Mouse (Mus musculus) cerebellum, postnatal 4 days (tissue): Measurements from ENCODE around the gene Arap1.

Experiments
- DNase-seq, 2 experiments: peaks; one replicate each; pipeline ENCODE4 v3.0.0; 2022; ENCODE audit warnings: low spot score in 2 of 2, mixed read lengths in 1 of 2

The Arap1 gene

DNA sequence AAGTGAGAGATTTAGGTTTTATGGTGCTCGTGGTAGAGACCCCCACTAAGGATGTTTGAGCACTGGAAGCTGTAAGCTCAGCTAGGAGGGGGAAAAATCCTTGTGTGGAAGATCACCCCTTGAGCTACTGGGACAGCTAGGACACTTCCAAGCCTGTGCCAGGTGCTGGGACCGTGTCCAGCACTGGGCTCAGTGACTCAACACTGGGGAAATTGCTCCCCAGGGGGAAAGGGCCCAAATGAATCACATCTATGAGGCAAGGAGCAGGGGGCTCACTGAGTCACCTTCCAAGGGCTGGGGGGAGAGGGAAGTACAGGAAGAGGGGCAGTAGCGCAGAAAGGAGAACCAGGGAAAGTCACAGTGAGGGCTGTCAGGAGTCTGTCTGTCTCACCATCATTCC is 102.0 kb downstream of the Arap1 start:
- no peak for DNase-seq

DNA sequence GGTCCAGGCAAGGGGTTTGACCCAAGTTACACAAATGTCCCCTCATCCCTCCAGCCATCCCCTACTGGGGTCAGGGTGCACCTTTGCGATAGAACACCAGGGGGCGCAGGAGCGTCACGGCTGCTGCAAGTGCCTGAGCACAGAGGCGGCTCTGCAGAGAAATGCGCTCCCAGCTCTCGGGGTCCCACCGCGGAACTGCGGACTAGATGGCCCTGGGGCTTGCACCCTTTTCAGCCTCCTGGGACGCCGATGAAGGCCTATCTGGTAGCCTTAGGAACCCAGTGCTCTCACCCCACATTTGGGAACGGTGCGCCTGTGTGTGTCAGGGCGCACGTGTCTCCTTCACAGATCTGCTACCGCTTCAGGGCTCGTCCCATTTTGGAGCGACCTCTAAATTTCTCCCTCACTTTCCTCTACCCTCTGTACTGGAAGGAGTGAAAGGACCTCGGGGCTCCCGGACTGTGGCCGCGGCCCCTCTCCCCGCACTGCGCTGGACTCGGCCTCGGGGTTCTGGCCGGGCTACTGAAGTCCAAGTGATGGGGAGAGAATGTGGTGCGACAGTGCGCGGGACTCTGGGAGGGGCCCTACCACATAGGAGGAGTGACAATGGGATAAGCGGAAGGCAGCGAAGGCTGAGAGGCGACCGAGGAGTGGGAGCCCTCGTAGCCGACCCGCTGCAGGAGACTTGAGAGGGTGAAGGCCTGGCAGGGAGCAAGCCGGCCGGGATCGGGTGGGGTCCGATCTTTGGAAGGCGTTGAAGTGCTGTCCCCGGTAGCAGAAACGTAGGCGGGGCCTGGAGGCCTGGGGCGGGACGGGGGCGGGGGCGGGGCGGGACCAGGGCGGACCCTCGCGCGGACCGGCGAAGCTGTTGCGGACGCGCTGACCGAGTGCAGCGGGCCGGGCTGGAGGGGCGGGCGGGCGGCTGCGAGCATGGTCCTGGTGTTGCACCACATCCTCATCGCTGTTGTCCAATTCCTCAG is 102.8 kb downstream of the Arap1 start:
- peak; percentile 94 to 95 for DNase-seq

DNA sequence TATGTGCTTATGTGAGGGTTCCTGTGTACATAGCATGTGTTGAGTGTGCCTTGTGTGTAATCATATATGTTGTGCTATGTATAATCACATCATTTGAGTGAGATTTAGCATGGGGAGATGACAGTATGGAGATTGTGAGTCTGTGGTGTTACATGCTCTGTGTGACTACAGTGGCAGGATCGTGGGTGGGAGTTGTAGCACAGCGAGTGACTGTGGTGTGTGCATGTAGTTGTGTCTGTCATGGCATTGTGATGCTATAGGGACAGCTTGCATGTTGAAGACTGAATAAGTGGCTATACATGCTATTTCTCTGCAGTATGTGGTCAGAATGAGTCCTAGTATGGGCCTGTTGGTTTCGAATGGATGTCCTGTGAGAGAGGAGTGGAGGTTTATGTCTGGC is 104.8 kb downstream of the Arap1 start:
- no peak for DNase-seq

DNA sequence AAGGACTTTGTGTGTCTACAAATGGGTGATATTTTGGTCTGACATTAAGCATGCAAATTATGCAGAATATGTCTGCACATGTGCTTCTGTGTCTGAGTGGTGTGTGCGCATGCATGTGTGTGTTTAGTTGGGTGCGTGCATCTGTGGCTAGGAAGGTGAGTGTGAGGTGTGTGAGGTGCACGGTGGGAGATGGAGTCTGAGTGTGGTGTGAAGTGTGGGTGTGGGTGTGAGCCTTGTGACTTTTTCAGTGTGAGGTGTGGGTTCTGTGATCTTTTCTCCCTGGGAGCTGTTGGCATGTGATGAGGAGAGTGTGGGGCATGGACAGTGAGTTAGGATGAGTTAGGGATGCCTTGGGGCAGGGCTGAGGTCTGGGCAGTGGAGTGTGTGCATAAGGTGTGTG is 105.4 kb downstream of the Arap1 start:
- DNase-seq: no peak

DNA sequence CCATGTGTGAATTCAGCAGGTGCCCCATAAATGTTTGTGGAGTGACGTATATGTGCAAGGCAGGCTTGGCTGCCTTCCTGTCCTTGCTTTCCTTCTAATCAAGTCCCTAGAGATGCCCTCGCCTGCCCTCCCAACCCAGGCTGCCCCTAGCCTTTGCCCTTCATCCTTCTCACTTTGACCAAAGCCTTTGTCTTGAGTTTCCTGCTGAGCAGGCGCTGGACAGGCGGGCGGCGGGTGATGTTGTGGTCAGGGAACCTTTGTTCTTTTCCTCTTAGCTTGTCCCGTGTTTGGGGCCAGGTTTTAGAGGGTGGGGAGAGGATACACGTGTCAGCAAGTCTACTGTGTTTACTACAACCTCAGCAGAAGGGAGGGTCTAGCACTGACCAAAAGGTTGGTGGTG is 105.9 kb downstream of the Arap1 start:
- no peak for DNase-seq

DNA sequence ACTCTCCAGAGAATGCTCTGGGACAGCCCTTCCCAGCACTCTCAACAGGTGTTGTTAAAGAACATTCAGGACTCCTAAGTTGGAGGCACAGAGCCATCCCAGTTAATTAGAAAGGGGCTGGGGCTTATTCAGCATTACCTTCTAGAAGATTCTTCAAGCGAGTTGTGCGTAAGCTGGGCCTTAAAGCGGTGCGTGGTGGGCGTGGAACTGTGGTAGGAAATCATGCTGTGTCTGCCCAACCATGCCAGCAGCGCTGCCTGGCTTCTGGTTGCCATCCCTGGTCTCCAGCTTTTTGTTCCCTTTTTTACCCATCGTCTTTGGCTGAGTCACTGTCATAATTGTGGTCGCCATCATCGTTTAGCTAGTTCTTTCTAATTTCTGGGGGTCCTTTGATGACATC is 106.6 kb downstream of the Arap1 start:
- no peak for DNase-seq

DNA sequence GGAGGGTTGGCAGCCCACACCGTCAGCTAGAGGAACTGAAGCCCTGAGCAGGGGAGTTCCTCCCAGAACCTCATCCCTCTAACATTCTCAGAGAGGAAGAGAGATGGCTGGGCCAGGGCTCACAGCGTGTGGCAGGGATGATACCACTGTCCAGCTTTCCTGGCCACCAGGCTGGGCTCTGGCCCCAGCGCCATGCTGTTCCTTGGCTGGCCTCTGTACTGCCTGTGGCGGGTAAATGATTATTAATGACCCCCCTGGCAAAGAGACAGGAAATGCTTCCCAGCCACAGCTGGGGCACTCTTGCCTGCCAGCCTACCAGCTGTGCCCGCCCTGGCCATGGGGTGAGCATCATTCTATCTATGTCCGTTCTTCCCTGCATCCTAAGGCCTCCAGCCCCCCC is 107.3 kb downstream of the Arap1 start:
- DNase-seq: peak in 1 of 2 experiments; percentile 79

DNA sequence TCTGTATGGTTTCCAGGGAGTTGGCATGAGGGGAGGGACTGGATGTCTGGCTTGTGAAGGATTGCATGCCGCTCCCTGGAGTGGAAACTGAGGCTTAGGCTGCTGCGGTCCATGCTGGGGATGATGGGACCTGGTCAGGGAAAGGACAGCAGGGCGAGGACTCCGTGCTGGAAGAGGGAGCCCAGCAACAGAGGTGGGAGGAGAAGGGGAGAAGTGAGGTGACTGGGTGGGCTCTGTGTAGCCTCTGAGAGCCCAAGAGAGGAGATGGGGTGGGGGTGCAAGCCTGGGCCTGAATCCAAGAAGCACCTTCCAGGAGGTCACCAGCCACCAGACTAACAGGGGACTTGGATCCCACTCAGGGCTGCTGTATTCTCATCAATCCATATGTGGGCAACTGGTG is 108.5 kb downstream of the Arap1 start:
- no peak for DNase-seq

DNA sequence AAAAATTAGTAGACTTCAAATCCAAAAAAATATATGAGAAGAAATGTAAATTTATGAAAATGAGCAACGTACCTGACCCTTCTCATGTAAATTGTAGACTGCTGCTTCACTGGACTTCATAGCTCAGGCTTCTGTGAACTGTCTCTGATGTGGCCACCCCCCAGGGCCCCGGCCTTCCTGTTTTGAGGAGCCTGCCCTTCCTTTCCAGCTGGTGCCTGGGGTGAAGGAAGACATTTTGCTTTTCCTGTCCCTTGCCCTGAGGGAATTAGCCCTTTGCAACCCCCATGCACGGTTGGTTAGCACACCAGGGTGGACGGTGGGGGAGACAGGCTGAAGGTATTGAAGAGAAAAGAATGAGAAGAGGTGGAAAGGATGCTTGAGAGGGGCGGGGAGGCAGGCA is 108.9 kb downstream of the Arap1 start:
- no peak for DNase-seq

DNA sequence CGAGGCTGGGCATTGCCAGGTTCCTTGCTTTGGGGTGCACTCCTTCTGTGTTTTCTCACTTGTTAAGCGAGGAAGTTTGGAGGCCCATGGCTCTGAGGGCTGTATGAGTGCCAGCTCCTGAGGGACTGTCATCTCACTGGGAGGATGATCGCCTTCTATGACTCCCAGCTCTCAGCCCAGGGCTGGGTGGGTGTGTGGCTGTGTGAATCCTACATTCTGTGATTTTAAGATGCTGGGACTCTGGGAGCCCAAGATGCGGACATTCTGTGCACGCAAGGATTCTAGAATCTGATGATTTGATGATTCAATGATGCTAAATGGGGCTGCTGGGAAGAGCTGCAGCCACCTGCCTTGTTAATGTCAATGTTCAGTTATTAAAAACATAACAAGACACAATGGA is 109.4 kb downstream of the Arap1 start:
- DNase-seq: no peak

DNA sequence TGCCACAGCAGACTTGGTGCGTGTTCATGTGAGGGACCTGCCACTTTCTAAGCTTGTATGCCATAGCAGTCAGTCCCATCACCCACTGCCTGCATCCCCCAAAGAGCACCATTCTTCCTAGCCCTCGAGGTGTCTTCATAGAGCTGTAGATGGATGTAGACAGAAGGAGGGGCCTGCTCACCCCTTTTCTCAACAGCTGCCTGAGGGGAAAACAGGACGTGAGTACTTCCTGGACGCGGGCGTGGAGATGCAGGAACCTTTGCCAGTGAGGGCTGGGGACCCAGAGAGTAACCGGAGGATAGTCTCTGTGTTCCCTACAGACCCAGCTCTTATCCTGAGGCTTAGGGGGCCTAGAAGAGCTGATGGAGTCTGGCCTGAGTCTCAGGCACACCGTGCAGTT is 109.9 kb downstream of the Arap1 start:
- DNase-seq: no peak

DNA sequence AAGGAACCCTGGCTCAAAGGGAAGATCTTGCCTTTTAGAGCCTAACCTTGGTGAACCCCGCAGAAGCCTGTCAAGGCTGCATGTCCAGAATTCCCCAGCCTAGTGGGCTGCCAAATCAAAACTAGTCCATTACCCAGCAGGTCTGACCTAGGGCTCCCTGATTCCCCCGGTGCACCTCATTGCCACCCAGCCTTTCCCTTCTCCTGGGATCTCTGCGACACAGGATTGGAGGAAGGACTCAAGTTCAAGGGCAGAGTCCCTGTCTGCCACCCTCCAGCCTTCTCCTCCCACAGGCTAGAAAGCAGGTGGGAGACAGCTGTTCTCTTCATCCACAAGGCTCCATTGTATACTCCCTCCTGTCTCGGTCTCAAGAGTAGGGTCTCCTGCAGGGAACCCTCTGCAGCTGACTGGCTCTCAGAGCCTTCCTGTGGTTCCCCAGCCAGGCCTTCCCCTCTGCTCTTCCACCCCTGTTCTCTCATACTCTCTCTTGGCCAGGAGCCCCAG is 110.5 kb downstream of the Arap1 start:
- no peak for DNase-seq

DNA sequence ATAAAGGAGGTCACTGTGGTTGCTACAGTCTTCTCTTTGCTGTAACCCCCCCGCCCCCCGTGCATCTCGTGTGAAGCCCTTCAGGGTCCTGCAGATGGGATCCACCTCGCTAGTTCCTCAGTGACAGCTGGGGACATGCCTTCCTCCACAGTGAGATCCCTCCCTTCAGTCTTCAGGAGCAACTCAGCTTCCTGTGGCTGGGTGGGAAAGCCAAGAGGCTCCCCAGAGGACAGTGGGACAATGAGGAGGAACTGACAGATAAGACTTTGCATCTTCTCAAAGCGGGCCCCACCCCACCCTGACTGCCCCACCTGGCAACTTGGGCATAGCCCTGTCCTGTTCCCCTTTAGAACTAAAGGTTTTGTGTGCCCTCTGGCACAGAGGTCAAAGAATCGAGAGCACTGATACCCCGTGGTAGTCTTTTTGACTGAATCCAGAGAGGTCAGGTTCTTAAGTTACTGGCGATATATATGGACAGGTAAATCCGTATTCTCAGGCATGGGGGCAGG is 111.5 kb downstream of the Arap1 start:
- DNase-seq: no peak

DNA sequence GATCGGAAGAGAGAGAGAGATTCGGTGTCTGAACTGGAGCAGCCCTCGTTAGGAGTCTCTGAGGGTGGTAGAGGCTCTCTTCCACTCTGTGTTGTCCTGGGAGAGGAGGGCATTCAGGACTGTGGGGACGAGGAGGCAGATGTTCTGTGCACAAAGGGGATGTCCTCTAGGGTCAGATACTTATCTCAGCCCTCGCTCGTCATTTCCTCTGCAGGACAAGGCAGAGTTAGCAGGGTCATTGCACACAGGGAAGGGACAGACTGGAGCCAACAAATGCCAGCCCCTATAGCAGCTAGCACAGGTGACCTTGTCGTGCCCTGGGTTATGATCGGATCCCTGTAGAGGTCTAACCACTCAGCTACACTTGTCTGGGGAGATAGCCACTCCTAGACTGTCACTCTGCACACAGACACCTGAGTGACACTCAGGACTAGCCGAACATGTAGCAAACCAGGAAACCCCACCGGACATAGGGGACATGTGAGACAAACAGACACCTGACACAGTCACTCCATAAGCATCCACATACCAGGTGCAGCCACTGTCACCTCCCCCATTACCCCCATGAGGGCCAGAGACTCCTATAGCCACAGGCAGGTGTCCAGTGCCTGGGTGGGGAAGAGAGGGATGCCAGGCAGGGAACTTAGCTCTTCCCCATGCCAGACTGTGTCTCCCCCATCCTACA is 112.2 kb downstream of the Arap1 start:
- DNase-seq: no peak

DNA sequence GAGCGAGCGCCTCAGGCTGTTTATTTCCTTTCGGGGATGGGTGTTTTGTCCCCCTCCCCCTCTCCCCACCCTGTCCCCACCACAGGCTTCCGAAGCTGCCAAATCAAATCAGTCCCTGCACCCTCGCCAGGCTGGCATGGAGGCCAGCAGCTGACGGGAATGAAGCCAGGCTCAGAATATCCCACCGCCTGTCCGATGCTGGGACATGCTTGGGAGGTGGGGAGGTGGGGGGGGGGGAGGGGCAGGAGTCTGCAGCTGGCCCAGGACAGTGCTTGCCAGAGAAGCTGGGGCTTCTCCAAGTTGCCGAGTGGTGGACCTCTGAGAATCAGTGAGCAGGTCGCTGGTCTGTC is 112.7 kb downstream of the Arap1 start:
- peak in 1 of 2 experiments; percentile 74 for DNase-seq

DNA sequence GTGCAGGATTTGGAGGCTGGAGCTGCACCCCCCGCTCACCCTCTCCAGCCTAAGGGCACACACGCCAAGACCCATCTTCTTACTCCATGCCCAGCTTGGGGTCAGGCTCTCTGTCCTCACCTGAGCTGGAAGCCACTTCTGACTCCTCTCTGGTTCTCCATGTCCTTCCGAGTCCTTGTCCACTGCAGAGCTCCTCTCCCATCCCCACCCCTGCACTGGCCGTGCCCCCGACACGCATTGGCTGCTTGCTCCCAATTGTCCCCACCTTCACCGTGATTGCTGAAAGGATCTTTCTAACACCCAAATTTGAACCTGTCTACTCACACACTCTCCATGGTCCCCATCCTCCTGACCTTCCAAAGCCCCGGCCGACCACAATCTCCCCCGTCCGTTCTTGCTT is 113.7 kb downstream of the Arap1 start:
- no peak for DNase-seq
